Mouse (Mus musculus) MEL (cell line): Measurements from ENCODE around the gene Hfe. TPM values are rescaled to one million over a fixed set of nuclear protein-coding genes. Genes with fewer than 3 reads are reported as not detected.
A peak's percentile ranks its signal among the peaks of the same experiment; 100 is the strongest.
"Not testable (repeated sequence)": the region's sequence is repeated elsewhere in the genome, so short reads cannot be mapped to it uniquely, and the experiment has no call there.

ENCODE experiments used
- DNase-seq: peaks from one replicate; pipeline ENCODE4 v3.0.0; 2011; ENCODE audit warnings: low read depth, low spot score
- H3K27ac ChIP-seq: 2 replicates; pipeline ENCODE4 v1.5.1; 2012; ENCODE audit warnings: low read depth, mild to moderate bottlenecking, control low read depth, low read length, moderate library complexity; ENCODE audit not compliant: control insufficient read depth
- H3K27me3 ChIP-seq, 2 experiments: fragments of 150-350 bp in 1 of 2; sonication (generic) in 1 of 2; 2 replicates each; pipeline ENCODE4 v1.6.1; 2012; ENCODE audit warnings: low read length in 2 of 2, mild to moderate bottlenecking in 2 of 2, improper control_type of control experiment in 1 of 2, moderate library complexity in 1 of 2; ENCODE audit not compliant: insufficient read depth in 2 of 2, control insufficient read depth in 1 of 2
- H3K36me3 ChIP-seq, 2 experiments: 2 replicates each; pipeline ENCODE4 v1.6.1; 2012 to 2014; ENCODE audit warnings: low read length in 2 of 2, improper control_type of control experiment in 1 of 2, inconsistent platforms in 1 of 2, mild to moderate bottlenecking in 1 of 2; ENCODE audit not compliant: insufficient read depth in 2 of 2, control insufficient read depth in 1 of 2
- H3K4me1 ChIP-seq, 2 experiments: fragments of 150-350 bp in 1 of 2; sonication (generic) in 1 of 2; 2 replicates each; pipeline ENCODE4 v1.6.1; 2012; ENCODE audit warnings: low read length in 2 of 2, improper control_type of control experiment in 1 of 2, mild to moderate bottlenecking in 1 of 2; ENCODE audit not compliant: insufficient read depth in 2 of 2, control insufficient read depth in 1 of 2
- H3K4me3 ChIP-seq, 2 experiments: fragments of 150-350 bp in 1 of 2; sonication (generic) in 1 of 2; 2 replicates each; pipeline ENCODE4 v1.5.1; 2012; ENCODE audit warnings: low read depth in 2 of 2, low read length in 2 of 2, mild to moderate bottlenecking in 2 of 2, moderate library complexity in 2 of 2, control low read depth in 1 of 2, improper control_type of control experiment in 1 of 2; ENCODE audit not compliant: control insufficient read depth in 1 of 2, insufficient read depth in 1 of 2
- H3K79me2 ChIP-seq: 2 replicates; pipeline ENCODE4 v1.6.1; 2012; ENCODE audit warnings: mild to moderate bottlenecking, low read length, moderate library complexity; ENCODE audit not compliant: control insufficient read depth, poor library complexity, insufficient read depth
- H3K9ac ChIP-seq: 2 replicates; pipeline ENCODE4 v1.6.1; 2012; ENCODE audit warnings: low read depth, mild to moderate bottlenecking, control low read depth, low read length, moderate library complexity; ENCODE audit not compliant: control insufficient read depth, poor library complexity, severe bottlenecking
- H3K9me3 ChIP-seq: fragments of 150-350 bp; sonication (generic); replicated peaks from 2 replicates; pipeline ENCODE4 v1.6.1; 2012; ENCODE audit warnings: mild to moderate bottlenecking, low read length, improper control_type of control experiment, moderate library complexity; ENCODE audit not compliant: insufficient read depth
- BHLHE40 ChIP-seq: IDR thresholded peaks from 2 replicates; pipeline ENCODE4 v1.6.1; 2012; ENCODE audit warnings: low read depth, mild to moderate bottlenecking, inconsistent platforms, low read length, improper control_type of control experiment, borderline replicate concordance
- CTCF ChIP-seq, 3 experiments: IDR thresholded peaks in 2 of 3; conservative IDR thresholded peaks in 1 of 3; 2 replicates each; pipeline ENCODE4 v1.5.1; 2011 to 2012; ENCODE audit warnings: low read length in 3 of 3, low read depth in 2 of 3, mild to moderate bottlenecking in 2 of 3, improper control_type of control experiment in 1 of 3, inconsistent platforms in 1 of 3, mixed read lengths in 1 of 3, moderate library complexity in 1 of 3; ENCODE audit not compliant: control insufficient read depth in 1 of 3, insufficient read depth in 1 of 3, poor library complexity in 1 of 3, severe bottlenecking in 1 of 3
- E2F4 ChIP-seq: IDR thresholded peaks from 2 replicates; pipeline ENCODE4 v1.6.1; 2011; ENCODE audit warnings: low read depth, low read length, improper control_type of control experiment, borderline replicate concordance
- ELF1 ChIP-seq: IDR thresholded peaks from 2 replicates; pipeline ENCODE4 v1.6.1; 2014; ENCODE audit warnings: low read depth, mild to moderate bottlenecking, inconsistent platforms, low read length, improper control_type of control experiment, moderate library complexity
- EP300 ChIP-seq, 2 experiments: IDR thresholded peaks; 2 replicates each; pipeline ENCODE4 v1.6.1; 2011; ENCODE audit warnings: improper control_type of control experiment in 2 of 2, low read length in 2 of 2, low read depth in 1 of 2, mild to moderate bottlenecking in 1 of 2
- GATA1 ChIP-seq: IDR thresholded peaks from 2 replicates; pipeline ENCODE4 v1.6.1; 2011; ENCODE audit warnings: low read depth, low read length, improper control_type of control experiment
- HCFC1 ChIP-seq: IDR thresholded peaks from 2 replicates; pipeline ENCODE4 v1.6.1; 2012; ENCODE audit warnings: low read depth, mild to moderate bottlenecking, inconsistent platforms, low read length, improper control_type of control experiment, moderate library complexity
- JUND ChIP-seq: IDR thresholded peaks from 2 replicates; pipeline ENCODE4 v1.6.1; 2011; ENCODE audit warnings: low read depth, mild to moderate bottlenecking, improper control_type of control experiment, low read length
- MAFK ChIP-seq: IDR thresholded peaks from 2 replicates; pipeline ENCODE4 v1.6.1; 2011; ENCODE audit warnings: low read depth, mild to moderate bottlenecking, low read length, improper control_type of control experiment, borderline replicate concordance
- MAZ ChIP-seq: IDR thresholded peaks from 2 replicates; pipeline ENCODE4 v1.6.1; 2012; ENCODE audit warnings: low read depth, mild to moderate bottlenecking, inconsistent platforms, low read length, improper control_type of control experiment
- MXI1 ChIP-seq: IDR thresholded peaks from 2 replicates; pipeline ENCODE4 v1.6.1; 2011; ENCODE audit warnings: mild to moderate bottlenecking, low read depth, low read length, improper control_type of control experiment
- MYB ChIP-seq: IDR thresholded peaks from 2 replicates; pipeline ENCODE4 v1.6.1; 2011; ENCODE audit warnings: mild to moderate bottlenecking, low read depth, low read length, improper control_type of control experiment
- POLR2A ChIP-seq, 2 experiments: IDR thresholded peaks; 2 replicates each; pipeline ENCODE4 v1.6.1; 2011 to 2012; ENCODE audit warnings: low read length in 2 of 2, mild to moderate bottlenecking in 2 of 2, control low read depth in 1 of 2, improper control_type of control experiment in 1 of 2, low read depth in 1 of 2, moderate library complexity in 1 of 2; ENCODE audit not compliant: control insufficient read depth in 1 of 2, insufficient read depth in 1 of 2, poor library complexity in 1 of 2
- POLR2AphosphoS5 ChIP-seq: IDR thresholded peaks from 2 replicates; pipeline ENCODE4 v1.6.1; 2012; ENCODE audit warnings: low read depth, borderline replicate concordance, mild to moderate bottlenecking, inconsistent platforms, low read length, moderate library complexity, mixed read lengths
- SIN3A ChIP-seq: IDR thresholded peaks from 2 replicates; pipeline ENCODE4 v1.6.1; 2012; ENCODE audit warnings: low read length, improper control_type of control experiment, inconsistent platforms
- SMC3 ChIP-seq: IDR thresholded peaks from 2 replicates; pipeline ENCODE4 v1.6.1; 2011; ENCODE audit warnings: low read depth, low read length, improper control_type of control experiment
- TBP ChIP-seq: IDR thresholded peaks from 2 replicates; pipeline ENCODE4 v1.8.0; 2011; ENCODE audit warnings: low read depth, low read length, improper control_type of control experiment
- UBTF ChIP-seq: IDR thresholded peaks from 2 replicates; pipeline ENCODE4 v1.6.1; 2012; ENCODE audit warnings: low read depth, mild to moderate bottlenecking, inconsistent platforms, low read length, improper control_type of control experiment, moderate library complexity, borderline replicate concordance; ENCODE audit not compliant: insufficient read depth
- USF2 ChIP-seq, 2 experiments: IDR thresholded peaks; 2 replicates each; pipeline ENCODE4 v1.6.1; 2011 to 2012; ENCODE audit warnings: improper control_type of control experiment in 2 of 2, low read length in 2 of 2, borderline replicate concordance in 1 of 2, inconsistent platforms in 1 of 2, low read depth in 1 of 2, mild to moderate bottlenecking in 1 of 2; ENCODE audit not compliant: insufficient read depth in 1 of 2
- ZC3H11A ChIP-seq: IDR thresholded peaks from 2 replicates; pipeline ENCODE4 v1.6.1; 2012; ENCODE audit warnings: low read depth, mild to moderate bottlenecking, inconsistent platforms, low read length, improper control_type of control experiment
- ZKSCAN1 ChIP-seq: IDR thresholded peaks from 2 replicates; pipeline ENCODE4 v1.6.1; 2012; ENCODE audit warnings: low read depth, mild to moderate bottlenecking, inconsistent platforms, low read length, improper control_type of control experiment, moderate library complexity
- polyA plus RNA-seq, 2 experiments: library from polyadenylated mRNA; stranded (reverse) in 1 of 2; unstranded in 1 of 2; fragments of >175 nt in 1 of 2; fragments of >200 nt in 1 of 2; gene quantifications; 2 replicates each; pipeline versions ENCODE4 v1.2.1 to v1.2.4; 2012; ENCODE audit warnings: low replicate concordance in 2 of 2, low read depth in 1 of 2; ENCODE audit not compliant: insufficient read length in 2 of 2, insufficient read depth in 1 of 2, missing spikeins in 1 of 2
- total RNA-seq: library from RNA; depleted of rRNA; stranded (reverse); fragments of 300-350 nt; gene quantifications from 2 replicates; pipeline ENCODE4 v1.2.3, GENCODE M21; 2012

The Hfe gene
- total and polyA plus RNA-seq, 3 experiments = not detected

DNA sequence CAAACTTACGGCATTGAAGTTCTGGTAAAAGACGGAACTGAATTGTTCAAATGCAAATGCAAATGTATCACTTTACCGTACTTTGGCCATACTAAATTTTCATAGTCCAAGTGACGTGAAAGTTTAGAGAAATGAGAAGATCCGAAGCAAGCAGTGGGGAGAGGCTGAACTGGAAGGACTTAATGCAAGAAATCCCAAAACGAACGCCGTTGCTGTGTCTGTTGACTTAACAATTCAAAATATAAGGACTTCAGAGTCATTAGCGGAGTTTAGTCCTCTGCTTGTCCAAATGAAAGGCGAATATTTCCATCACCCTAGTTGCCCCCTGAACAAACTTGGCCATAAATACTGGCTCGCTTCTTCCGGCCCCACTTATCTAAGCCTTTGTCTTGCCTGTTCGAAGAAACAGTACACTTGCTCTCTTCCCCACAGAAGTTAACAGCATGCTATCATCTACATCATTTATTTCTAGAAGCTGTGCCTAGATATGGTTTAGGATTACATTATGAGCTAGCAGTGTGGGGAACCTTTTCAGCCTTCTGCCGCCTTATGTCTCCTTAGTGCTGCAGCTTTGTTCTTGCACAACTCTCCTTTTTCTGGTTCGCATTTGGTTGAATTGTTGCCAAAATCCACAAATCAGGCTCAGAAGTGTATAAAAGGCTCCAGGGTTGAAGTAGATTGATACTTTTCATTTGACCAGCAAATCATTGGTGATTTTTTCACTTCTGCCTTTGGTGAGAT, 25.4 kb downstream of the Hfe start:
- peaks cover 0 to 23% of the 10 kb centered on the region in 2 experiments; a peak in 2 of 4 replicates for H3K4me1 ChIP-seq

DNA sequence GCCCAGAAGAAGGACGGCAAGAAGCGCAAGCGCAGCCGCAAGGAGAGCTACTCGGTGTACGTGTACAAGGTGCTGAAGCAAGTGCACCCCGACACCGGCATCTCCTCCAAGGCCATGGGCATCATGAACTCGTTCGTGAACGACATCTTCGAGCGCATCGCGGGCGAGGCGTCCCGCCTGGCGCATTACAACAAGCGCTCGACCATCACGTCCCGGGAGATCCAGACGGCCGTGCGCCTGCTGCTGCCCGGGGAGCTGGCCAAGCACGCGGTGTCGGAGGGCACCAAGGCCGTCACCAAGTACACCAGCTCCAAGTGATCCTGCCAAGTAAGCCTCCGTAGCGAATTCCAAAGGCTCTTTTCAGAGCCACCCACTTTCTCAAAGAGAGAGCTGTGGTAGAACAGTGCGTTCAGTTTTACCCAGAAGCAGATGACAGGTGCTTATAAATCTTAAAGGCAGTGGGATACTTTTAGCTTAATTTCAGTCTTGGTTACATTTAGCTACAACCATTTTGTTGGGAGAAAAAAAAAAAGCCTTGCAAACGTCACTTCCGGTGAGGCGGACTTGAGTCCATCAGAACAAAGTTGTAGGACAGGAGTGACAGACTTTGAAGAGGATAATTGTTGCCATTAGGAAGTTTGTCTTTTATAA, 26.2 kb downstream of the Hfe start:
- peak overlapping the region; percentile 92 for H3K27ac ChIP-seq
- H3K36me3 ChIP-seq = peaks cover 0 to 27% of the 10 kb centered on the region in 2 experiments; a peak in 2 of 4 replicates
- not testable (repeated sequence) for H3K9me3 ChIP-seq, H3K79me2 ChIP-seq, H3K27me3 ChIP-seq
- H3K4me1 ChIP-seq = peaks cover 0 to 19% of the 10 kb centered on the region in 2 experiments; a peak in 2 of 4 replicates
- peak overlapping the region; percentile 9 to 25; a peak in 3 of 4 replicates for H3K4me3 ChIP-seq
- peak overlapping the region; percentile 71 for H3K9ac ChIP-seq
- DNase-seq = peak; percentile 95
- TF ChIP-seq POLR2AphosphoS5 (peak; percentile 96; the same call in 1 of the 2 replicates), TBP (peak; percentile 69), UBTF (peak; percentile 96; the same call in 1 of the 2 replicates), POLR2A (IDR thresholded peaks at IDR 0.05; ENCODE audit: control insufficient read depth in 1 of 2, insufficient read depth in 1 of 2, low read depth in 1 of 2, low read length in 2 of 2, poor library complexity in 1 of 2) (peak; percentile 89 to 95)

More for the DNA sequence above, 25.4 kb downstream of the Hfe start:
- Histone ChIP-seq H3K79me2 (no peaks in the 10 kb centered on the region; the same call in 1 of the 2 replicates), H3K9ac (peak overlapping the region; percentile 71), H3K9me3 (no peaks in the 10 kb centered on the region), H3K4me3 (peak overlapping the region; percentile 25 to 48), H3K36me3 (peaks cover 0 to 26% of the 10 kb centered on the region in 2 experiments; a peak in 2 of 4 replicates), H3K27ac (peak overlapping the region; percentile 92), H3K27me3 (no peaks in the 10 kb centered on the region)
- TF ChIP-seq E2F4 (no peak), ZC3H11A (no peak), TBP (no peak), MYB (no peak), MAFK (no peak), ELF1 (no peak), EP300 (IDR thresholded peaks at IDR 0.05; ENCODE audit: low read depth in 1 of 2, low read length in 2 of 2) (no peak), BHLHE40 (no peak), ZKSCAN1 (no peak), POLR2A (IDR thresholded peaks at IDR 0.05; ENCODE audit: control insufficient read depth in 1 of 2, insufficient read depth in 1 of 2, low read depth in 1 of 2, low read length in 2 of 2, poor library complexity in 1 of 2) (no peak; a peak in 2 of 4 replicates), MXI1 (no peak), CTCF (IDR thresholded peaks at IDR 0.05 in 2 of 3, conservative IDR thresholded peaks at IDR 0.05 in 1 of 3; ENCODE audit: control insufficient read depth in 1 of 3, insufficient read depth in 1 of 3, low read depth in 2 of 3, low read length in 3 of 3, poor library complexity in 1 of 3, severe bottlenecking in 1 of 3) (no peak), SIN3A (no peak), POLR2AphosphoS5 (no peak), SMC3 (no peak), USF2 (IDR thresholded peaks at IDR 0.05; ENCODE audit: borderline replicate concordance in 1 of 2, insufficient read depth in 1 of 2, low read depth in 1 of 2, low read length in 2 of 2) (no peak), JUND (no peak), MAZ (no peak), HCFC1 (no peak), GATA1 (no peak)
- DNase-seq = peak; percentile 89
